Mouse (Mus musculus) CH12.LX (cell line): ENCODE data around the gene Syne1.

ENCODE experiments used
- CHD1 ChIP-seq: IDR thresholded peaks from 2 replicates; pipeline ENCODE4 v1.6.1; 2012; ENCODE audit warnings: low read depth, low read length, improper control_type of control experiment, inconsistent platforms
- CTCF ChIP-seq, 2 experiments: IDR thresholded peaks in 1 of 2; conservative IDR thresholded peaks in 1 of 2; 2 replicates each; pipeline ENCODE4 v1.5.1; 2011 to 2012; ENCODE audit warnings: low read depth in 2 of 2, low read length in 2 of 2, improper control_type of control experiment in 1 of 2, inconsistent platforms in 1 of 2, mild to moderate bottlenecking in 1 of 2, moderate library complexity in 1 of 2
- E2F4 ChIP-seq: IDR thresholded peaks from 2 replicates; pipeline ENCODE4 v1.6.1; 2011; ENCODE audit warnings: low read depth, low read length, improper control_type of control experiment; ENCODE audit not compliant: insufficient replicate concordance
- EP300 ChIP-seq: IDR thresholded peaks from 2 replicates; pipeline ENCODE4 v1.6.1; 2011; ENCODE audit warnings: low read length, improper control_type of control experiment
- ETS1 ChIP-seq: conservative IDR thresholded peaks from 2 replicates; pipeline ENCODE4 v1.6.1; 2012; ENCODE audit warnings: low read depth, mild to moderate bottlenecking, inconsistent platforms, low read length, improper control_type of control experiment, moderate library complexity
- KAT2A ChIP-seq: IDR thresholded peaks from 2 replicates; pipeline ENCODE4 v1.6.1; 2012; ENCODE audit warnings: low read length, improper control_type of control experiment, inconsistent platforms; ENCODE audit not compliant: insufficient replicate concordance
- MEF2A ChIP-seq: IDR thresholded peaks from 2 replicates; pipeline ENCODE4 v1.6.1; 2014; ENCODE audit warnings: low read depth, mild to moderate bottlenecking, inconsistent platforms, low read length, improper control_type of control experiment, borderline replicate concordance
- POLR2A ChIP-seq: IDR thresholded peaks from 2 replicates; pipeline ENCODE4 v1.6.1; 2011; ENCODE audit warnings: low read depth, mild to moderate bottlenecking, improper control_type of control experiment, low read length
- SIN3A ChIP-seq: IDR thresholded peaks from 2 replicates; pipeline ENCODE4 v1.6.1; 2012; ENCODE audit warnings: low read length, improper control_type of control experiment, inconsistent platforms
- SMC3 ChIP-seq: IDR thresholded peaks from 2 replicates; pipeline ENCODE4 v1.6.1; 2011; ENCODE audit warnings: low read depth, low read length, improper control_type of control experiment
- USF1 ChIP-seq: IDR thresholded peaks from 2 replicates; pipeline ENCODE4 v1.6.1; 2014; ENCODE audit warnings: low read depth, mild to moderate bottlenecking, inconsistent platforms, low read length, improper control_type of control experiment
- ZMIZ1 ChIP-seq: IDR thresholded peaks from 2 replicates; pipeline ENCODE4 v1.6.1; 2012; ENCODE audit warnings: low read depth, mild to moderate bottlenecking, inconsistent platforms, low read length, improper control_type of control experiment

GRCm38 (mm10) chr10:5017148-5017547 is 534.1 kb downstream of the Syne1 start:
- TF ChIP-seq CTCF (conservative IDR thresholded peaks at IDR 0.05 in 1 of 2, IDR thresholded peaks at IDR 0.05 in 1 of 2; ENCODE audit: low read depth in 2 of 2, low read length in 2 of 2) (no peak), CHD1 (no peak), ZMIZ1 (no peak), EP300 (no peak), POLR2A (no peak), ETS1 (no peak), KAT2A (no peak), USF1 (no peak), MEF2A (no peak), SMC3 (no peak), SIN3A (no peak), E2F4 (no peak)
